Mouse (Mus musculus) layer of hippocampus, postnatal 10 days (tissue): ENCODE measurements around the gene Map2k2. TPM values are rescaled to one million over a fixed set of nuclear protein-coding genes. Genes with fewer than 3 reads are reported as not detected.
"Not testable (repeated sequence)": the region's sequence is repeated elsewhere in the genome, so short reads cannot be mapped to it uniquely, and the experiment has no call there.

ENCODE experiments used
- DNase-seq, 2 experiments: peaks; one replicate each; pipeline ENCODE4 v3.0.0; 2021; ENCODE audit warnings: low spot score in 2 of 2
- total RNA-seq, 2 experiments: library from RNA; stranded (reverse); gene quantifications; 2 replicates each; pipeline ENCODE4 v1.2.3; 2021

Gene Map2k2
- total RNA-seq, 2 experiments from 2014 or later, result 139 to 150 TPM

- no peak for DNase-seq
These were observed 35.9 kb downstream of the Map2k2 start for GRCm38 (mm10) chr10:81141455-81142210.

- DNase-seq, result peak in 1 of 2 experiments; percentile 49
These were observed 36.9 kb downstream of the Map2k2 start for GRCm38 (mm10) chr10:81142551-81142981.

- DNase-seq, result peak in 1 of 2 experiments; percentile 28
These were observed 37.5 kb downstream of the Map2k2 start for GRCm38 (mm10) chr10:81143157-81143633.

- DNase-seq, result no peak
These were observed 38.2 kb downstream of the Map2k2 start for GRCm38 (mm10) chr10:81143845-81144437.

DNA sequence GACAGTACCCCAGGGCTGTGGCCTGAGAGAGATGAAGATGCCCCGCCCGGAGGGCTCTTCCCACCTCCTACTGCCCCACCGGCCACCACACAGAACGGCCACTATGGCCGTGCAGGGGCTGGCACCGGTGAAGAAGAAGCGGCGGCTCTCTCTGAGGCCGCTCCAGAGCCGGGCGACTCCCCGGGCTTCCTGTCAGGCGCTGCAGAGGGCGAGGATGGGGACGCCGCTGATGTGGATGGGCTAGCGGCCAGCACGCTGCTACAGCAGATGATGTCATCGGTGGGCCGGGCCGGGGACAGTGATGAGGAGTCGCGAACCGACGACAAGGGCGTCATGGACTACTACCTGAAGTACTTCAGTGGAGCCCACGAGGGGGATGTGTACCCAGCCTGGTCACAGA, 39.0 kb downstream of the Map2k2 start:
- DNase-seq, result no peak

DNA sequence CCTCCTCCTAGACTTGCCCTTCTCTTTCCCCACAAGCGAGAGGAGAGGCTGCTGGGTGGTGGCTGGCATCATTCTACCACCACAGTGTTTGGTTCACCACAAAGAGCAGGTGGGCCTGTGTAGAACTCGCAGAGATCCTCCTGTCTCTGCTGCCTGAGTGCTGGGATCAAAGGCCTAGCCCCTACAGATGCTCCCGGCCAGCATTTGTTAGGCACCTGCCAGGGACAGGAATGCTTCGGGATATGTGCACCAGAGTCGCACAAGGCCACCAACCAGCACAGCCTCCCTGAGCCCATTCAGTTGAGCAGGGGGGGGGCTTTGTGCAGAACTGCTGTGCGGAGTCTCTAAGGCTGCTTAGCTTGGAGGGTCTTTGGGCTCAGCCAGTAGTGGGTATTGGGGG, 39.6 kb downstream of the Map2k2 start:
- DNase-seq, result no peak

GRCm38 (mm10) chr10:81145778-81146177, 40.1 kb downstream of the Map2k2 start:
- DNase-seq, result no peak

DNA sequence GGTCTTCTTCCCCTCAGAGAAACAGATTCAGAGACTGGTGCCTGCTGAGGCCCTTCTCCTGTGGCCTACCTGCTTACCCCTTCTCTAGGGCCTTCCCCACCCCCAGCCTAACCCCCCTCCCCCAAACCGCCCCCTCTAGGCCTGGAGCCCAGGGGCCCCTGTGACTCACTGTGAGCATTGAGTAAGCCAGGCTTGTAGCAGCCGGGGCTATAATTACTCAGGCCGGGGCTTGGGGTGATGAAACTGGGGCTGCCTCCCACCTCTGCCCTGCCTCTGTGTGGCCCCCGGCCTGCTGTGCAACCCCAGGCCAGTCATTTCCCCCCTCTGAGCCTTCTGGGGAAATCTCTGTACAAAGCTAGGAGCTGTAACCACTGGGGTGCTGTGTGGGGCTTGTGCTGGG, 40.6 kb downstream of the Map2k2 start:
- no peak for DNase-seq

- DNase-seq, result no peak
These were observed 45.5 kb downstream of the Map2k2 start for GRCm38 (mm10) chr10:81151261-81151660.

GRCm38 (mm10) chr10:81152609-81153008, 46.9 kb downstream of the Map2k2 start:
- DNase-seq, result no peak

GRCm38 (mm10) chr10:81154313-81154712, 48.6 kb downstream of the Map2k2 start:
- DNase-seq, result no peak

GRCm38 (mm10) chr10:81154736-81155135, 49.0 kb downstream of the Map2k2 start:
- no peak for DNase-seq

GRCm38 (mm10) chr10:81161602-81162317, 56.0 kb downstream of the Map2k2 start:
- no peak for DNase-seq

- DNase-seq, result no peak
These were observed 56.6 kb downstream of the Map2k2 start for GRCm38 (mm10) chr10:81162318-81162652.

DNA sequence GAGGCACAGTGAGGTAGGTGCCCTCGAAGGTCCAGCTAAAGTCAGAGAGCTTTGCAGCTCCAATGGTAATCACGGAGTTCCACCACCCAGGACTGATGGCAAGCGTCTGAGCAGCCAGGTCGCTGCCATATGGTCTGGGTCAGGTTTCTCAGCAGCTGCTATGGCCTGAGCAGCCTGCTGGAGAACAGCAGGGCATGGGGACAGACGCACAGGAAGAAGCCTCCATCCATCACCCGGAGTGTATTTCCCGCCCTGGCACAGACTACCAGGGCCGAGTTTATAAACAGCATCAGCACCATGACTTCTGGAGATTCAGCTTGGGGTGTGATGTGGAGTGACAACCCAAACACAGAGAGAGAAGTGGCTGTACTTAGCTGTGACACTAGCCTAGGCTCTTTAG, 59.4 kb downstream of the Map2k2 start:
- no peak for DNase-seq

DNA sequence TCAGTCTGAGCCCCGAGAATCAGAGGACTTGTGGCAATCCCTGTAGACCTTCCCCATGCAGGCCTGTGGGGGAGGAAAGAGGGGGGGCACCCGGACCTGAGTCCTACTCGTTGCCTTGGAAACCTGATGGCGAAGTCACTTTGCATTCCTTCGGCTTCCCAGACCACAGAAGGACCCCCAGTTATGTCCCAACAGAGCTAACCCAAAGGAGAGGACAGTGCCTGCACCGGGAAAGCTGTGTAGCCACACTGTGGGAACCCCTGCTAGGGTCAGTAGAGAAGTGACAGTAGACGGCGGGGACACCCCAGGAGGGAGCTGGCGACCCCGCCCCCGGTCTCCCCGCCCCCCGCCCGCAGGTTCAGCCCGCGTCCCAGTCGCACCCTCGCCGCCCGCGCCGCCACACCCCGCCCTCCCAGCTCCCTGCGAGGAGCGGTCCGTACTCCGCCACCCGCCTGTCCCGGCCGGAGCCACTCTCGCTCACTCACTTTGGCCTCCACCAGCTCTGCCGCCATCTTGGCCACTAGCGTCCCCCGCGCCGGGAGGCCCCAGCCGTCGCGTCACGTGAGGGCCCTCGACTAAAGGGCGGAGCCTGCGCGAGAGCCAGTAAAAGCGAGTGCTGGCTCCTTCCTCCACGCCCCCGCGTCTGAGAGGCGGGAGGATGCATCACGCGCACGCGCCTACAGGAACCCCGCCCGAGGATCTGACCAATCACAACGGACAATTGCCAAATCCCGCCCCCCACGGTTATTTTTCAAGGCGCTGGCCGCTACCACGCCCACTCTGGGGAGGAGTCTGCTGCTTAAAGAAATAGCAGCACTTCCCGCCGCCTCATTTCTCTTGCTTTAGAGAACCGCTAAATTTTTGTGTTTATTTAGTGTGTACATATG, 61.7 kb downstream of the Map2k2 start, which contains the start of gene Pias4:
Pias4 (minus strand) TSS at position 724 of the 887 bp plus-strand sequence.
- peak; percentile 100 for DNase-seq

DNA sequence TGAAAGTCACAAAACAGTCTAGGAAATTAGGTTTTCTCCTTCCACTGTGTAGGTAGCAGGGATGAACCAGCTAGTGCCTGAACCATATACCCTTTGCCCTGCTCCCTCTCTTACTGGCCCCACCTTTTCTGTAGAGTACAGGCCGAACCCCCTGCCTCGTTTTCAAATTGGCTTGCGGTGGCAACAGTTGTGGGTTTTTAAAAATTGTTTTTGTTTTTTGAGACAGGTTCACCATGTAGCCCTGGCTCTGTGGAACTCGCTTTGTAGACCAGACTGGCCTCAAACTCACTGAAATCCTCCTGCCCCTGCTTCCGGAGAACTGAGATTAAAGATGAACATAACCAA, 62.3 kb downstream of the Map2k2 start:
- DNase-seq, result no peak

GRCm38 (mm10) chr10:81168521-81169244, 63.0 kb downstream of the Map2k2 start:
- DNase-seq, result peak; percentile 73 to 82

DNA sequence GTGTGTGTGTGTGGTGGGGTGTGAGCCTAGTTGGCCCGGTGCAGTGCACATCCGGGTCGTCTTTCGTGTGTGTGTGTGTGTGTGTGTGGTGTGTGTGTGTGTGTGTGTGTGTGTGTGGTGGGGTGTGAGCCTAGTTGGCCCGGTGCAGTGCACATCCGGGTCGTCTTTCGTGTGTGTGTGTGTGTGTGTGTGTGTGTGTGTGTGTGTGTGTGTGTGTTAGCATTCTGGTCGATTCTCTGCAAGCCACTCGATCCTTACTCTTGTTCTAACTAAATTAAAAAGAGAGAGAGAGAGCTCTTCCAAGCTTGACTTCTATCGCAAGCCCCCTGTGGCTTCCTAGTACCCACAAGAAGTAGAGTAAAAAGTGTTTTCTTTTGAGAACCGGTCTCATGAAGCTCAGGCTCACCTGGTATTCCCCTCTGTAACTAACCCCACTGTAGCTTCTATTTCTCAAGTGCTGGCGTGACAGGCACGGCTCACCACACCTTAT, 63.7 kb downstream of the Map2k2 start:
- not testable (repeated sequence) for DNase-seq

GRCm38 (mm10) chr10:81173132-81173531, 67.4 kb downstream of the Map2k2 start:
- DNase-seq, result peak; percentile 82 to 89
